Mouse (Mus musculus) kidney, adult 10 weeks (tissue): Measurements from ENCODE around the gene Olfr1477. TPM values are rescaled to one million over a fixed set of nuclear protein-coding genes. Genes with fewer than 3 reads are reported as not detected.

Experiments
- polyA plus RNA-seq: library from polyadenylated mRNA; stranded (reverse); fragments of 350-450 nt; fragmentation: Illumina TruSeq; extraction: RNeasy Lipid Tissue Mini Kit (QIAGEN cat#74804); gene quantifications from one replicate; pipeline ENCODE4 v1.2.3, GENCODE M21; 2014; ENCODE audit warnings: low read depth, low replicate concordance

Olfr1477 gene
- polyA plus RNA-seq, result not detected

GRCm38 (mm10) chr19:13500246-13500645, at the start of gene Olfr1477:
Olfr1477 (plus strand) TSS chr19:13500546.

GRCm38 (mm10) chr19:13455986-13456385, 44.4 kb upstream of the Olfr1477 start, which contains the start of gene Olfr1472:
Olfr1472 (minus strand) TSS chr19:13456086.

DNA sequence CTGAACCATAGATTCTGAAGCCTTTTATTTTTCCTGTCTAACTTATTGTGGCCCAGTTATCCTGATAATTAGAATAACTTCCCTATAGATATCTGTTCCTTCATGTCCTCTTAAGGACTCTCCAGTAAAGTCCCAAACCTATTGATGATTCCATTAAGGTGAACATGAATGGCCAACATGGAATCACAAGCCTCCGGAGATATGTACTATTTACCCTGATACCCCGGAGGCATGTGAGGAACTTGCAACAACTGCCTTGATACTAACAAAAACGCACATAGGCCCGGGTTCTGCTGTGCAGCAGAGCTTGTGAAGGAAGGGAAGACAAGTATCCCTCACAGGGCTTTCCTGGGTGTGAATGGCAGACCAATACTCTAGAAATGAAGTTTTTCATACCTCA, 31.1 kb upstream of the Olfr1477 start, which contains the start of gene Olfr1474:
Gene Olfr1474 (plus strand): TSS at position 301 of the 400 bp plus-strand sequence.

DNA sequence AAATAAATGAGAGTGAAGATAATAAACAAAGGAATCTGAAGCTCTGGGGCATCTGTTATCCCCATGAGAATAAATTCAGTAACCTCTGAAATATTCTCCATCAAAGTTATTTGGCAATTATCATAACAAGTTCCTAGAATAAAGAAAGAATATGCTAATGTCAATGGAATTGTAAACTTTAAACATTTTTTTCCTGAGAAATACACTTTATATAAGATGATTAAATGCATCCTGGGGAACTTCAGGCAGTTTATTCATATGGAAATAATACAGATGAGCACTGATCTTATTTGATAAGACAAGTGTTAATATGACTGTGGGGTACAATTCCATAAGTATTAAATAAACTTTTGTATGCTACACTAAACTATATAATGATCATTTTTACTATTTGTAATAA, 20.2 kb upstream of the Olfr1477 start, which contains the start of gene Olfr1475:
Gene Olfr1475 (minus strand): TSS at position 101 of the 400 bp plus-strand sequence.

DNA sequence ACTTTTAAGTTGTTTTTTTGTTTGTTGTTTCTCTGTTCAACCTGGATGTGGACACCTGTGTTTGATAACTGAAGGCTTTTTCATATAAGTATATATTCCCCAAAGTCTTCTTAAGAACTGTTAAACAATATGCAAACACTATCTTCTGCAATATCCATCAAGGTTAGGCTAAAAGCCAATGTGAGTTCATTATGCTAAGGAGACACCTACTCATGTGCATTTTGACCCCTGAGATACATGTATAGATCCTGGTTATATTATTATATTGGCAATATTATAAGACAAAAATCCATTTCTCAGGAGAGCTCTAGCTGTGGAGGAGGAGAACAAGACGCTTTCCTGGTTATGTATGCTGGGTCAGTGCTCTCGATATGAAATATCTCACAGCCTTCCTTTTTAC, 27.3 kb downstream of the Olfr1477 start, which contains the start of gene Olfr1480:
Gene Olfr1480 (plus strand): TSS at position 301 of the 400 bp plus-strand sequence.

Other genes with a start within 250 kb of the Olfr1477 start
- gene Olfr1465, start 185.0 kb upstream of the Olfr1477 start, polyA plus RNA-seq, result not detected
- not detected for gene Olfr1466, start 161.7 kb upstream of the Olfr1477 start, polyA plus RNA-seq
- gene Olfr1467, start 138.3 kb upstream of the Olfr1477 start, polyA plus RNA-seq, result not detected
- gene Olfr1469, start 92.7 kb upstream of the Olfr1477 start, polyA plus RNA-seq, result not detected
- gene Olfr1471, start 57.1 kb upstream of the Olfr1477 start, polyA plus RNA-seq, result not detected
- gene Olfr1472, start 44.5 kb upstream of the Olfr1477 start, polyA plus RNA-seq, result not detected
- gene Olfr1474, start 31.0 kb upstream of the Olfr1477 start, polyA plus RNA-seq, result not detected
- gene Olfr1475, start 20.4 kb upstream of the Olfr1477 start, polyA plus RNA-seq, result not detected
- gene Olfr1480, start 27.4 kb downstream of the Olfr1477 start, polyA plus RNA-seq, result not detected
- not detected for gene Olfr1484, start 83.0 kb downstream of the Olfr1477 start, polyA plus RNA-seq
- not detected for gene Olfr1487, start 116.8 kb downstream of the Olfr1477 start, polyA plus RNA-seq
- not detected for gene Olfr1489, start 131.1 kb downstream of the Olfr1477 start, polyA plus RNA-seq
- gene Olfr1490, start 150.5 kb downstream of the Olfr1477 start, polyA plus RNA-seq, result not detected
- not detected for gene Olfr1491, start 196.7 kb downstream of the Olfr1477 start, polyA plus RNA-seq
- gene Olfr1493-ps1, start 222.7 kb downstream of the Olfr1477 start, polyA plus RNA-seq, result not detected
- not detected for gene Olfr1494, start 239.2 kb downstream of the Olfr1477 start, polyA plus RNA-seq